8 mouse cellular contexts compared by ENCODE assay signal in the genomic region with DNA sequence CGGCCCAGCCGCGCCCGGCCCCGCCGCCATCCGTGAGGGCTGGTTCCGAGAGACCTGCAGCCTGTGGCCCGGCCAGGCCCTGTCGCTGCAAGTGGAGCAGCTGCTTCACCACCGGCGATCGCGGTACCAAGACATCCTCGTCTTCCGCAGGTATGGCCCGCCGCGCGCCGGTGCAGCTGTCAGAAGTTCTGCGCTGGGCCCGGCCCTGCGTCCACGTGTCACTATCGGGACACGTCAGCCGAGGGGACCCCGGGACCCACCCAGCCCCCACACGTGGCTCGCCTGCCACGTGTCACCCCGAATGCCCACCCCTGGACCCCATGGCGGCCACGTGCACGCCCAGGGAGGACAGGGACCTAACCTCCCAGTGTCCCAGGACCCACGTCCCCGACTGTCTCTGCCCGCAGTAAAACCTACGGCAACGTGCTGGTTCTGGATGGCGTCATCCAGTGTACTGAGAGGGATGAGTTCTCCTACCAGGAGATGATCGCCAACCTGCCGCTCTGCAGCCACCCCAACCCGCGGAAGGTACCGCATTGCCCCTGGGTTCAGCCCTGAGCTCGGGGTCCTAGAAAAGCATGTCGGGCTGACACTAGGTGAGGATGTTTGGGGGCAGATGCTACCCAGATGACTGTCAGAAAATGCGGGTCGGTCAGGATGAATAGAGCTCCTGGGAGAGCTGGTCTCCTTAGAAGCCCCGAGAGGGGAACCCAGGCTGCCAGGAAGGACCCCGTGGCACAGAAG. TPM values are rescaled to one million over a fixed set of nuclear protein-coding genes. Genes with fewer than 3 reads are reported as not detected.
DNase-seq lines count a peak whose midpoint lies in the region; ATAC-seq and TF ChIP-seq lines count a peak whose summit lies in the region.

No protein-coding gene starts in this region.

- H3K36me3 ChIP-seq in heart, embryonic 13.5 days = peaks cover 39% of the 10 kb centered on the region
- peaks cover 42% of the 10 kb centered on the region for H3K36me3 ChIP-seq in C2C12 (ENCODE audit: control insufficient read depth, insufficient read depth)
- H3K36me3 ChIP-seq in heart, embryonic 16.5 days (ENCODE audit: control insufficient read depth, insufficient read depth) = peaks cover 30% of the 10 kb centered on the region
- peaks cover 5% of the 10 kb centered on the region; the same call in 1 of the 2 replicates for H3K36me3 ChIP-seq in lung, postnatal 0 days (ENCODE audit: insufficient read depth, low read length)
- H3K36me3 ChIP-seq in stomach, embryonic 14.5 days (ENCODE audit: control insufficient read depth, insufficient read depth, low read length) = peaks cover 39% of the 10 kb centered on the region

- peak overlapping the region; percentile 89 for H3ac ChIP-seq in C2C12 (ENCODE audit: control insufficient read depth, insufficient read length, low read depth)

- TF ChIP-seq POLR2A in brain, embryonic 14.5 days (IDR thresholded peaks at IDR 0.05; ENCODE audit: borderline replicate concordance, extremely low read depth, insufficient read depth, insufficient read length, poor library complexity, severe bottlenecking) = no peak

- H3K27ac ChIP-seq in heart, embryonic 13.5 days (replicated peaks) = peak overlapping the region; percentile 59
- peak overlapping the region; percentile 46; the same call in 1 of the 2 replicates for H3K27ac ChIP-seq in heart, embryonic 16.5 days (ENCODE audit: low read length)
- H3K27ac ChIP-seq in lung, postnatal 0 days (ENCODE audit: low read length) = no peak overlapping the region
- no peak overlapping the region for H3K27ac ChIP-seq in stomach, embryonic 14.5 days (ENCODE audit: low read length)

- ATAC-seq in heart, embryonic 13.5 days (ENCODE audit: extremely low read depth, insufficient number of reproducible peaks, low FRiP score, low TSS enrichment) = peak; percentile 13; the same call in 1 of the 2 replicates
- ATAC-seq in heart, embryonic 16.5 days (replicated peaks; ENCODE audit: extremely low read depth, insufficient read depth, low FRiP score) = peak; percentile 26
- ATAC-seq in lung, postnatal 0 days = peak; percentile 46
- ATAC-seq in stomach, embryonic 14.5 days (ENCODE audit: insufficient number of reproducible peaks, insufficient read depth, low FRiP score, low read depth) = peak; percentile 44

- peaks cover 47% of the 10 kb centered on the region for H3K79me2 ChIP-seq in C2C12 (ENCODE audit: control insufficient read depth, insufficient read depth)

- H3K4me3 ChIP-seq in heart, embryonic 13.5 days = peak overlapping the region; percentile 96
- H3K4me3 ChIP-seq in C2C12 (ENCODE audit: insufficient read depth, poor library complexity, severe bottlenecking) = peak overlapping the region; percentile 87
- H3K4me3 ChIP-seq in heart, embryonic 16.5 days (ENCODE audit: low read length) = peak overlapping the region; percentile 96
- peak overlapping the region; percentile 80 for H3K4me3 ChIP-seq in lung, postnatal 0 days (ENCODE audit: low read depth, low read length)
- H3K4me3 ChIP-seq in stomach, embryonic 14.5 days (ENCODE audit: low read depth, low read length) = peak overlapping the region; percentile 94

- no peaks in the 10 kb centered on the region for H3K9me3 ChIP-seq in heart, embryonic 13.5 days
- no peaks in the 10 kb centered on the region for H3K9me3 ChIP-seq in heart, embryonic 16.5 days (replicated peaks; ENCODE audit: control insufficient read depth, low read length)
- no peaks in the 10 kb centered on the region for H3K9me3 ChIP-seq in lung, postnatal 0 days (ENCODE audit: low read length)
- no peaks in the 10 kb centered on the region for H3K9me3 ChIP-seq in stomach, embryonic 14.5 days (ENCODE audit: control insufficient read depth, low read depth, low read length)

- DNase-seq in heart, postnatal 4 days = no peak
- peak; percentile 43 for DNase-seq in brain, embryonic 14.5 days (ENCODE audit: low read depth)
- DNase-seq in lung, postnatal 0 days (ENCODE audit: low spot score) = no peak
- DNase-seq in cerebellum, postnatal 4 days (ENCODE audit: low spot score in 2 of 2) = no peak

- H3K79me3 ChIP-seq in C2C12 (ENCODE audit: low read depth) = peaks cover 26% of the 10 kb centered on the region

- no peak for TF ChIP-seq EP300 in lung, postnatal 0 days (IDR thresholded peaks at IDR 0.05)

- H3K27me3 ChIP-seq in heart, embryonic 13.5 days (replicated peaks) = no peaks in the 10 kb centered on the region
- no peaks in the 10 kb centered on the region for H3K27me3 ChIP-seq in C2C12 (ENCODE audit: control insufficient read depth, insufficient read depth, insufficient read length)
- no peaks in the 10 kb centered on the region for H3K27me3 ChIP-seq in heart, embryonic 16.5 days (ENCODE audit: control insufficient read depth, insufficient read depth, low read length)
- no peaks in the 10 kb centered on the region for H3K27me3 ChIP-seq in lung, postnatal 0 days (replicated peaks; ENCODE audit: insufficient read depth, low read length)
- no peaks in the 10 kb centered on the region for H3K27me3 ChIP-seq in stomach, embryonic 14.5 days (ENCODE audit: control insufficient read depth, insufficient read depth, low read length)

- H3K9ac ChIP-seq in heart, embryonic 13.5 days = peak overlapping the region; percentile 94
- H3K9ac ChIP-seq in heart, embryonic 16.5 days (ENCODE audit: low read length) = peak overlapping the region; percentile 93
- H3K9ac ChIP-seq in lung, postnatal 0 days (replicated peaks; ENCODE audit: low read depth) = peak overlapping the region; percentile 56
- H3K9ac ChIP-seq in stomach, embryonic 14.5 days (replicated peaks; ENCODE audit: low read depth, low read length) = peak overlapping the region; percentile 81

- H3K4me1 ChIP-seq in heart, embryonic 13.5 days = peaks cover 24% of the 10 kb centered on the region
- peaks cover 18% of the 10 kb centered on the region for H3K4me1 ChIP-seq in heart, embryonic 16.5 days (ENCODE audit: control insufficient read depth, insufficient read depth, low read length)
- peaks cover 6% of the 10 kb centered on the region; the same call in 1 of the 2 replicates for H3K4me1 ChIP-seq in lung, postnatal 0 days (ENCODE audit: insufficient read depth, low read depth, low read length)
- peaks cover 6% of the 10 kb centered on the region for H3K4me1 ChIP-seq in stomach, embryonic 14.5 days (ENCODE audit: control insufficient read depth, insufficient read depth, low read length)

- WGBS in heart, embryonic 13.5 days = under 1% methylated on average over 53 of the region's 53 CpGs
- WGBS in heart, embryonic 16.5 days = under 1% methylated on average over 53 of the region's 53 CpGs
- WGBS in lung, postnatal 0 days = 1% methylated on average over 52 of the region's 53 CpGs
- under 1% methylated on average over 51 of the region's 53 CpGs for WGBS in stomach, embryonic 14.5 days

- peak overlapping the region; percentile 93 for H3K4me2 ChIP-seq in heart, embryonic 13.5 days
- H3K4me2 ChIP-seq in heart, embryonic 16.5 days (ENCODE audit: low read depth, low read length) = peak overlapping the region; percentile 84
- H3K4me2 ChIP-seq in lung, postnatal 0 days (replicated peaks; ENCODE audit: low read depth, low read length) = peak overlapping the region; percentile 97
- peak overlapping the region; percentile 60 for H3K4me2 ChIP-seq in stomach, embryonic 14.5 days (replicated peaks; ENCODE audit: low read depth, low read length)

- no peak for TF ChIP-seq CTCF in C2C12 (IDR thresholded peaks at IDR 0.05; ENCODE audit: control insufficient read depth, insufficient read depth, insufficient read length)
- no peak for TF ChIP-seq CTCF in brain, embryonic 14.5 days (IDR thresholded peaks at IDR 0.05; ENCODE audit: borderline replicate concordance, extremely low read depth, insufficient read depth, insufficient read length)
- no peak for TF ChIP-seq CTCF in lung, postnatal 0 days (IDR thresholded peaks at IDR 0.05)

RNA-seq across cellular contexts. Expression of a gene that starts 0.5 kb away (rescaled TPM):
- polyA plus RNA-seq in heart, embryonic 13.5 days (2015; fragmentation: Nextera tagmentation; extraction: Ambion mirVana) = 122 and 131 TPM in 2 replicates
- 10 to 100 TPM; 33.0 to 34.7 TPM for total RNA-seq in heart, postnatal 4 days (2021)
- 282 TPM for polyA plus RNA-seq in C2C12 (2012; fragmentation: generic; extraction: Trizol)
- polyA plus RNA-seq in brain, embryonic 14.5 days (2012; rRNA removed) = 96.7 and 108 TPM in 2 replicates
- 91.9 and 99.5 TPM in 2 replicates for polyA plus RNA-seq in heart, embryonic 16.5 days (2015; fragmentation: Nextera tagmentation; extraction: Ambion mirVana)
- polyA plus RNA-seq in lung, postnatal 0 days (2015; fragmentation: Nextera tagmentation; extraction: Ambion mirVana) = 45.8 and 46.6 TPM in 2 replicates
- 197 and 201 TPM in 2 replicates for polyA plus RNA-seq in stomach, embryonic 14.5 days (2014; fragmentation: Nextera tagmentation; extraction: Ambion mirVana)

RNA-seq across cellular contexts. Expression of a gene that starts 10.5 kb away (rescaled TPM):
- 0.48 TPM in 1 of 2 replicates, not detected in the other for polyA plus RNA-seq in heart, embryonic 13.5 days (2015; fragmentation: Nextera tagmentation; extraction: Ambion mirVana)
- under 1 TPM in 1 of 2 experiments, not detected in 1; 0.25 TPM for total RNA-seq in heart, postnatal 4 days (2021)
- 0.36 TPM for polyA plus RNA-seq in C2C12 (2012; fragmentation: generic; extraction: Trizol)
- polyA plus RNA-seq in brain, embryonic 14.5 days (2012; rRNA removed) = 1.6 and 2.6 TPM in 2 replicates
- 0.34 and 0.45 TPM in 2 replicates for polyA plus RNA-seq in heart, embryonic 16.5 days (2015; fragmentation: Nextera tagmentation; extraction: Ambion mirVana)
- 0.13 TPM in 1 of 2 replicates, not detected in the other for polyA plus RNA-seq in lung, postnatal 0 days (2015; fragmentation: Nextera tagmentation; extraction: Ambion mirVana)
- 0.67 TPM in 1 of 2 replicates, not detected in the other for polyA plus RNA-seq in stomach, embryonic 14.5 days (2014; fragmentation: Nextera tagmentation; extraction: Ambion mirVana)

RNA-seq across cellular contexts. Expression of a gene that starts 33.6 kb away (rescaled TPM):
- polyA plus RNA-seq in heart, embryonic 13.5 days (2015; fragmentation: Nextera tagmentation; extraction: Ambion mirVana) = 61.3 and 62.5 TPM in 2 replicates
- total RNA-seq in heart, postnatal 4 days (2021) = 10 to 100 TPM; 62.4 to 66.2 TPM
- polyA plus RNA-seq in C2C12 (2012; fragmentation: generic; extraction: Trizol) = 53.7 TPM
- polyA plus RNA-seq in brain, embryonic 14.5 days (2012; rRNA removed) = 59.7 and 71.3 TPM in 2 replicates
- polyA plus RNA-seq in heart, embryonic 16.5 days (2015; fragmentation: Nextera tagmentation; extraction: Ambion mirVana) = 69.3 and 70.2 TPM in 2 replicates
- 33.2 and 35.9 TPM in 2 replicates for polyA plus RNA-seq in lung, postnatal 0 days (2015; fragmentation: Nextera tagmentation; extraction: Ambion mirVana)
- 86.6 and 93.1 TPM in 2 replicates for polyA plus RNA-seq in stomach, embryonic 14.5 days (2014; fragmentation: Nextera tagmentation; extraction: Ambion mirVana)

RNA-seq across cellular contexts. Expression of a gene that starts 35.0 kb away (rescaled TPM):
- 170 and 176 TPM in 2 replicates for polyA plus RNA-seq in heart, embryonic 13.5 days (2015; fragmentation: Nextera tagmentation; extraction: Ambion mirVana)
- 100 to 1,000 TPM; 198 to 204 TPM for total RNA-seq in heart, postnatal 4 days (2021)
- polyA plus RNA-seq in C2C12 (2012; fragmentation: generic; extraction: Trizol) = 198 TPM
- polyA plus RNA-seq in brain, embryonic 14.5 days (2012; rRNA removed) = 438 and 625 TPM in 2 replicates
- 171 and 194 TPM in 2 replicates for polyA plus RNA-seq in heart, embryonic 16.5 days (2015; fragmentation: Nextera tagmentation; extraction: Ambion mirVana)
- 124 and 157 TPM in 2 replicates for polyA plus RNA-seq in lung, postnatal 0 days (2015; fragmentation: Nextera tagmentation; extraction: Ambion mirVana)
- 154 and 159 TPM in 2 replicates for polyA plus RNA-seq in stomach, embryonic 14.5 days (2014; fragmentation: Nextera tagmentation; extraction: Ambion mirVana)

RNA-seq across cellular contexts. Expression of a gene that starts 51.3 kb away (rescaled TPM):
- 0.17 and 0.28 TPM in 2 replicates for polyA plus RNA-seq in heart, embryonic 13.5 days (2015; fragmentation: Nextera tagmentation; extraction: Ambion mirVana)
- 1 to 10 TPM; 4.1 to 4.9 TPM for total RNA-seq in heart, postnatal 4 days (2021)
- not detected for polyA plus RNA-seq in C2C12 (2012; fragmentation: generic; extraction: Trizol)
- not detected in 2 replicates for polyA plus RNA-seq in brain, embryonic 14.5 days (2012; rRNA removed)
- 0.11 and 0.41 TPM in 2 replicates for polyA plus RNA-seq in heart, embryonic 16.5 days (2015; fragmentation: Nextera tagmentation; extraction: Ambion mirVana)
- polyA plus RNA-seq in lung, postnatal 0 days (2015; fragmentation: Nextera tagmentation; extraction: Ambion mirVana) = not detected in 2 replicates
- polyA plus RNA-seq in stomach, embryonic 14.5 days (2014; fragmentation: Nextera tagmentation; extraction: Ambion mirVana) = not detected in 2 replicates

Comparison
In these comparisons a context has a peak if more than half of its experiments do, and no peak if none do; other contexts are left out.
1. H3K27ac ChIP-seq: peak in heart, embryonic 13.5 days (single experiment) and heart, embryonic 16.5 days (single experiment); none in lung, postnatal 0 days (single experiment) and stomach, embryonic 14.5 days (single experiment).
2. Peak in every context shown above with its lines, with median percentiles within 50 percentile points of each other: ATAC-seq, H3K4me2 ChIP-seq, H3K4me3 ChIP-seq and H3K9ac ChIP-seq.